Comparison of ENCODE assay signal across 8 mouse cellular contexts in genomic region chr13:21882760-21883405, GRCm38 (mm10). TPM values are rescaled to one million over a fixed set of nuclear protein-coding genes. Genes with fewer than 3 reads are reported as not detected.
DNase-seq lines count a peak whose midpoint lies in the region; ATAC-seq and TF ChIP-seq lines count a peak whose summit lies in the region.

No protein-coding gene starts in this region.

- no peak overlapping the region for H3ac ChIP-seq in myocyte (ENCODE audit: control insufficient read depth, insufficient read length)

- WGBS in liver, adult 2 months, result 3% methylated on average over 13 of the region's 13 CpGs

- peak; percentile 82 for ATAC-seq in frontal cortex, adult (ENCODE audit: low TSS enrichment)
- ATAC-seq in activated CD4-positive, CD25-positive, alpha-beta regulatory T cell, adult 4 months, result no peak

- no peaks in the 10 kb centered on the region for H3K36me3 ChIP-seq in liver, adult 2 months (ENCODE audit: control insufficient read depth, insufficient read depth, low read length)
- no peaks in the 10 kb centered on the region for H3K36me3 ChIP-seq in myocyte (ENCODE audit: control insufficient read depth, insufficient read depth)

- peak; percentile 18 for DNase-seq in ovary, postnatal 14 days (ENCODE audit: low spot score)
- DNase-seq in ovary, adult 18-20 months (ENCODE audit: low spot score), result no peak
- peak; percentile 88 for DNase-seq in c-Kit-positive CD71-positive TER-119-positive erythroid progenitor cells, embryonic 14.5 days (ENCODE audit: low spot score)
- DNase-seq in kidney, adult 9 months, result peak; percentile 4
- DNase-seq in liver, adult 2 months (ENCODE audit: extremely low read depth, low read depth, low spot score), result peak; percentile 61

- H3K4me1 ChIP-seq in liver, adult 2 months (ENCODE audit: control insufficient read depth, insufficient read depth, low read length), result peaks cover 2% of the 10 kb centered on the region; the same call in 1 of the 2 replicates

- H3K4me2 ChIP-seq in myocyte (ENCODE audit: low read depth), result peak overlapping the region; percentile 88

- peak overlapping the region; percentile 25 for H3K4me3 ChIP-seq in liver, adult 2 months (ENCODE audit: insufficient read depth, low read depth, low read length)
- peak overlapping the region; percentile 31 for H3K4me3 ChIP-seq in myocyte

- no peak for TF ChIP-seq CTCF in liver, adult 2 months (IDR thresholded peaks at IDR 0.05; ENCODE audit: low read depth, low read length)

- H3K27ac ChIP-seq in liver, adult 2 months (replicated peaks; ENCODE audit: insufficient read depth, low read depth, low read length), result no peak overlapping the region

- H3K9ac ChIP-seq in liver, adult 2 months (ENCODE audit: low read depth, low read length), result no peak overlapping the region

- H3K27me3 ChIP-seq in liver, adult 2 months (ENCODE audit: control insufficient read depth, insufficient read depth, low read length), result no peaks in the 10 kb centered on the region
- no peaks in the 10 kb centered on the region for H3K27me3 ChIP-seq in myocyte (ENCODE audit: control insufficient read depth, insufficient read depth, insufficient read length)

- TF ChIP-seq POLR2A in liver, adult 2 months (IDR thresholded peaks at IDR 0.05; ENCODE audit: extremely low read depth, insufficient read depth, low read length), result no peak
- TF ChIP-seq POLR2A in myocyte (IDR thresholded peaks at IDR 0.05; ENCODE audit: insufficient read length, low read depth), result no peak

- no peaks in the 10 kb centered on the region for H3K79me2 ChIP-seq in liver, adult 2 months (ENCODE audit: control insufficient read depth, insufficient read depth, low read length)
- no peaks in the 10 kb centered on the region for H3K79me2 ChIP-seq in myocyte (ENCODE audit: control insufficient read depth, insufficient read depth)

TF ChIP-seq in myocyte, 11 proteins besides CTCF, POLR2A, EP300 and RAD21:
- no peak for TF ChIP-seq USF1 (IDR thresholded peaks at IDR 0.05; ENCODE audit: low read depth)
- TF ChIP-seq CEBPB (IDR thresholded peaks at IDR 0.05; ENCODE audit: insufficient read depth, poor library complexity, severe bottlenecking), result peak; percentile 44; the same call in 1 of the 2 replicates
- no peak for TF ChIP-seq REST (IDR thresholded peaks at IDR 0.05; ENCODE audit: insufficient read depth, insufficient read length)
- no peak for TF ChIP-seq POLR2AphosphoS2 (IDR thresholded peaks at IDR 0.05; ENCODE audit: insufficient read length, low read depth)

RNA-seq across cellular contexts. Expression of gene Hist1h2br, which starts 49.3 kb away (rescaled TPM):
- 0.65 and 1.3 TPM in 2 replicates for total RNA-seq in liver, adult 2 months (2014; rRNA removed)
- polyA plus RNA-seq in liver, adult 2 months (2012; rRNA removed), result 1.0 and 11.9 TPM in 2 replicates
- polyA plus RNA-seq in myocyte (2012; fragmentation: generic; extraction: Trizol), result 71.7 TPM
- polyA plus RNA-seq in activated CD4-positive, CD25-positive, alpha-beta regulatory T cell, adult 4 months (2017; shearing (Covaris generic)), result 1 to 10 TPM; 4.0 to 9.2 TPM

RNA-seq across cellular contexts. Expression of gene Hist1h2ap, which starts 49.6 kb away (rescaled TPM):
- total RNA-seq in liver, adult 2 months (2014; rRNA removed), result 37.4 and 51.8 TPM in 2 replicates
- polyA plus RNA-seq in liver, adult 2 months (2012; rRNA removed), result 6.3 and 14.0 TPM in 2 replicates
- 730 TPM for polyA plus RNA-seq in myocyte (2012; fragmentation: generic; extraction: Trizol)
- 100 to 1,000 TPM; 214 to 439 TPM for polyA plus RNA-seq in activated CD4-positive, CD25-positive, alpha-beta regulatory T cell, adult 4 months (2017; shearing (Covaris generic))

RNA-seq across cellular contexts. Expression of gene Hist1h4n, which starts 50.9 kb away (rescaled TPM):
- total RNA-seq in liver, adult 2 months (2014; rRNA removed), result 336 and 466 TPM in 2 replicates
- polyA plus RNA-seq in liver, adult 2 months (2012; rRNA removed), result 4.5 and 8.5 TPM in 2 replicates
- polyA plus RNA-seq in myocyte (2012; fragmentation: generic; extraction: Trizol), result 19.7 TPM
- 10 to 100 TPM in 1 of 2 experiments, not detected in 1; 15.9 TPM for polyA plus RNA-seq in activated CD4-positive, CD25-positive, alpha-beta regulatory T cell, adult 4 months (2017; shearing (Covaris generic))

Comparison
In these comparisons a context has a peak if more than half of its experiments do, and no peak if none do; other contexts are left out.
1. RNA of gene Hist1h2ap, which starts 49.6 kb away (polyA plus RNA-seq): 730 TPM in myocyte (single experiment) and 214 to 439 TPM in activated CD4-positive, CD25-positive, alpha-beta regulatory T cell, adult 4 months; 6.3 to 14.0 TPM in liver, adult 2 months; every median in the first group is over 10 times any median in the second.